Mouse (Mus musculus): Measurements from ENCODE around the gene Meig1. TPM values are rescaled to one million over a fixed set of nuclear protein-coding genes. Genes with fewer than 3 reads are reported as not detected.

The Meig1 gene
- polyA plus RNA-seq (2021; fragmentation: Nextera tagmentation), result 15.8 and 16.0 TPM in 2 replicates
- long read RNA-seq, experiment 1, partial matches to known transcripts, result 0 of 5 reads
- long read RNA-seq, experiment 1, other reads (novel, unspliced or antisense), result 4 of 5 reads
- long read RNA-seq, experiment 2, transcript Meig1-203 (3 exons, 603 nt), result major isoform, 6 of 8 reads
- long read RNA-seq, experiment 2, partial matches to known transcripts, result 0 of 8 reads
- long read RNA-seq, experiment 2, other reads (novel, unspliced or antisense), result 1 of 8 reads

DNA sequence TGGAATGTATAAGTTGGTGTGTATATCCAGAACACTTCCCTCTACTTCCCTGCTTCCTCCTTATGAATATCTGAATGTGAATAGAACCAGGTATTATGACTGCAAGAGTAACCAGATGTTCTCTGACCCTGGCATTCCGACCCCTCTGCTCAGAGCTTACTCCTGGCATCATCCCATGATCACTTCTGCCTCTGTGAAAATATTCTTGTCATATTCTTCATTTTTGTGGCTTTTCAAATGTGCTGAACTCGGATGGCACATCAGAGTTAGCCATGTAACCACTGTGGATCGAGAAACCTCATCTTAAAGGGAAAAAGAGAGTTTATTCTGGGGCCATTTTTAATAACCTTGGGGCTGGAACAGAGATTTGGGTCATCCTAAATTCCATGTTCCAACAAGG lies at the start of gene Meig1:
TSS of gene Meig1 (minus strand) at position 101 of the 400 bp plus-strand sequence.

DNA sequence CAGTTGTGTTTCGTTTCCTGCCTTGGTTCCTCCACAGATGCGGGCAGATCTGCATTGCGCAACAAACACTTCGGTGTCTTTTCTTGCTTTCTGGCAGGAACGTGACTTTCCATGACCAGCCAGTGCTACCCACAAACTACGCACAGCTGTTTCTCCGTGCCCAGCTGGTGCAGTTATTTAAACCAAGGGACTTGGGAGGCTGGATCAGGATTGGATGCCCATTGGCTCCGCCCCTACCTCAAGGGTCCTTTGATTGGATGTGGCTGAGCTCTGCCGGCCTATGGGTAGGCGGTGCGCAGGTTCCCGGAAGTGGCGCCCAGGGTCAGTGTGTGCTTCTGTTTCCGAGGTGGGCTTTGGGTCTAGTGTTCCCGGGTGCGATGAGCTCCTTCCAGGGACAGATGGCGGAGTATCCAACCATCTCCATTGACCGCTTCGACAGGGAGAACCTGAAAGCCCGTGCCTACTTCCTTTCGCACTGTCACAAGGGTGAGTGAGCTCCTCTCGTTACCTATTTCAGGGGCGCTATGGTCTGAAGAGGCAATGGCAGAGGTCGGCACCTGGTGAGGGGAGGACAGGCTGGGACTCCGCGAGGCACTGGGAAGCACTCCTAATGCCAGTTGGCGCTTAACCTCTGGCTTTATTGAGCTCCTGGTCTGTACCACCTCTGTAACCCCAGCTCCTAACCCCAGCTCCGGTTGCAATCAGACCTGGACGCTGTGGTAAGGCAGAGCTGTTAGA lies 1.6 kb upstream of the Meig1 start, which contains the start of gene Dclre1c:
TSS of gene Dclre1c (plus strand) at position 291 of the 738 bp plus-strand sequence.

DNA sequence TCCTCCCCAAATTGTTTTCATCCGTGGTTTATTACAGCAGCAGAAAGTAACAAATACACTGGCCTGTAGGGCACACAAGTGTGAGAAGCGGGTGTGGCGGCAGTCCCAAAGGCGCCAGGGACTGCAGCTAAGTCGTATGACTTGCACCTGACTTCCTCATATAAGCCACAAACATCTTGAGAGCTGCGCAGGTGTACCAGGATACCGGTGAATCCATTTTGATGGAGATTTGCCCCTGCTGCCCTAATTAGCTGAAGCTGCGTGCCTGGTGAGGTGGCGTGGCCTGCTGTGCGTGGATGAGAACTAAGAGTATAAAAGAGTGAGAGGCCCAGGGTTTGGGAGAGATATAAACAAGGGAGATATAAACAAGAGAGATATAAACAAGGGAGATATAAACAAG lies 25.3 kb downstream of the Meig1 start, which contains the start of gene Olah:
TSS of gene Olah (minus strand) at position 101 of the 400 bp plus-strand sequence.

Other genes starting within 250 kb of the Meig1 start
- gene Nmt2, start 138.4 kb downstream of the Meig1 start, polyA plus RNA-seq (2021; fragmentation: Nextera tagmentation), result 90.1 and 160 TPM in 2 replicates
- gene Rpp38, start 90.0 kb downstream of the Meig1 start, polyA plus RNA-seq (2021; fragmentation: Nextera tagmentation), result 13.9 and 14.6 TPM in 2 replicates
- gene Acbd7, start 86.5 kb downstream of the Meig1 start, polyA plus RNA-seq (2021; fragmentation: Nextera tagmentation), result 1.3 and 2.3 TPM in 2 replicates
- gene Olah, start 25.4 kb downstream of the Meig1 start, polyA plus RNA-seq (2021; fragmentation: Nextera tagmentation), result not detected in 2 replicates
- gene Dclre1c, start 1.5 kb upstream of the Meig1 start, polyA plus RNA-seq (2021; fragmentation: Nextera tagmentation), result 3.8 TPM in 2 replicates
- 1.3 and 3.8 TPM in 2 replicates for gene Suv39h2, start 52.4 kb upstream of the Meig1 start, polyA plus RNA-seq (2021; fragmentation: Nextera tagmentation)
- 0.49 and 0.56 TPM in 2 replicates for gene Gm45902, start 90.1 kb upstream of the Meig1 start, polyA plus RNA-seq (2021; fragmentation: Nextera tagmentation)
- 27.4 and 33.3 TPM in 2 replicates for gene Hspa14, start 90.2 kb upstream of the Meig1 start, polyA plus RNA-seq (2021; fragmentation: Nextera tagmentation)
- gene Cdnf, start 90.4 kb upstream of the Meig1 start, polyA plus RNA-seq (2021; fragmentation: Nextera tagmentation), result 0.17 and 0.40 TPM in 2 replicates
- 2.3 and 2.9 TPM in 2 replicates for gene Fam107b, start 147.8 kb upstream of the Meig1 start, polyA plus RNA-seq (2021; fragmentation: Nextera tagmentation)

Measured in left cerebral cortex, adult 6 months (tissue).